ENCODE assay signal across 26 mouse cellular contexts in genomic region chr10:94174652-94175051, GRCm38 (mm10). TPM values are rescaled to one million over a fixed set of nuclear protein-coding genes. Genes with fewer than 3 reads are reported as not detected.
DNase-seq lines count a peak whose midpoint lies in the region; TF ChIP-seq lines count a peak whose summit lies in the region.
"Had no signal": no experiment of that assay in that cellular context is flagged by ENCODE, and none has a peak within 500 bp of the region (broad histone marks: within the 10 kb centered on the region; RNA-seq: fewer than 3 reads in every experiment).

No protein-coding gene starts in this region.

- TF ChIP-seq POLR2A in CH12.LX (IDR thresholded peaks at IDR 0.05; ENCODE audit: low read depth, low read length) = no peak

- H3K4me1 ChIP-seq in CH12.LX (ENCODE audit: control insufficient read depth in 1 of 2, insufficient read depth in 2 of 2) = peaks cover 5 to 9% of the 10 kb centered on the region in 2 experiments; a peak in 3 of 4 replicates
- no peaks in the 10 kb centered on the region for H3K4me1 ChIP-seq in embryonic facial prominence, embryonic 10.5 days
- H3K4me1 ChIP-seq: limb, embryonic 13.5 days; liver, embryonic 13.5 days; stomach, embryonic 15.5 days had no signal

- intact Hi-C loops in heart, postnatal 25 days (cut with DNase I) = no loop called here

- no peak overlapping the region for H3K4me2 ChIP-seq in CH12.LX (ENCODE audit: insufficient read depth, low read depth, poor library complexity, severe bottlenecking)
- H3K4me2 ChIP-seq: forebrain, embryonic 13.5 days; heart, embryonic 11.5 days; hindbrain, embryonic 13.5 days; limb, embryonic 13.5 days; liver, embryonic 13.5 days; neural tube, embryonic 15.5 days; stomach, embryonic 15.5 days had no signal

- no peak overlapping the region for H3K27ac ChIP-seq in CH12.LX (ENCODE audit: insufficient read depth, low read depth)
- H3K27ac ChIP-seq in embryonic facial prominence, embryonic 10.5 days (replicated peaks) = no peak overlapping the region
- H3K27ac ChIP-seq: forebrain, embryonic 13.5 days; hindbrain, embryonic 13.5 days; limb, embryonic 13.5 days; liver, embryonic 13.5 days; neural tube, embryonic 15.5 days; stomach, embryonic 15.5 days had no signal

- DNase-seq in heart, adult 11 months = peak; percentile 58
- no peak for DNase-seq in heart, postnatal 25 days (ENCODE audit: low spot score)
- DNase-seq in 3T3-L1 (ENCODE audit: low read depth, low spot score) = peak; percentile 82
- DNase-seq in CH12.LX (ENCODE audit: extremely low read depth) = peak; percentile 19
- DNase-seq in adrenal gland, postnatal 36 days = peak; percentile 17 to 46
- DNase-seq in spleen, adult 18-20 months = no peak
- DNase-seq in embryonic facial prominence, embryonic 10.5 days (ENCODE audit: low spot score) = no peak
- DNase-seq: cerebellum, adult 8-10 months; cerebellum, postnatal 25 days; gastrocnemius, postnatal 25 days; heart, adult 18-20 months; heart, postnatal 4 days; kidney, postnatal 25 days; liver, embryonic 13.5 days; lung, adult 18-20 months; lung, postnatal 4 days; midbrain, embryonic 14.5 days; retina, postnatal 1 day; right cerebral cortex, postnatal 14 days; thymus, postnatal 14 days had no signal

- in situ Hi-C loops in CH12.LX (cut with MboI; ENCODE audit: low pct_ligation_motif_present, low pct_unique_long_range_greater_than_20kb, low sequenced_read_pairs) = no loop called here

- peaks cover 34 to 60% of the 10 kb centered on the region in 2 experiments for H3K36me3 ChIP-seq in CH12.LX (replicated peaks in 1 of 2; ENCODE audit: control insufficient read depth in 1 of 2, insufficient read depth in 1 of 2, low read length in 1 of 2)
- peaks cover 79% of the 10 kb centered on the region for H3K36me3 ChIP-seq in embryonic facial prominence, embryonic 10.5 days (replicated peaks)

- no peak overlapping the region for H3K4me3 ChIP-seq in CH12.LX (replicated peaks in 1 of 3; ENCODE audit: low read depth in 2 of 3, low read length in 2 of 3, poor library complexity in 1 of 3)
- no peak overlapping the region for H3K4me3 ChIP-seq in embryonic facial prominence, embryonic 10.5 days
- H3K4me3 ChIP-seq: forebrain, embryonic 13.5 days; hindbrain, embryonic 13.5 days; limb, embryonic 13.5 days; liver, embryonic 13.5 days; neural tube, embryonic 15.5 days; stomach, embryonic 15.5 days had no signal

- dilution Hi-C loops in CH12.LX (cut with MboI; ENCODE audit: extremely low pct_ligation_motif_present, extremely low pct_unique_long_range_greater_than_20kb, low sequenced_read_pairs) = no loop called here

- no peaks in the 10 kb centered on the region for H3K79me2 ChIP-seq in CH12.LX (replicated peaks; ENCODE audit: control insufficient read depth, extremely low read depth, insufficient read depth, poor library complexity, severe bottlenecking)

- H3K9ac ChIP-seq in CH12.LX (ENCODE audit: insufficient read depth, low read depth) = no peak overlapping the region
- H3K9ac ChIP-seq: forebrain, embryonic 13.5 days; hindbrain, embryonic 13.5 days; limb, embryonic 13.5 days; liver, embryonic 13.5 days; neural tube, embryonic 15.5 days; stomach, embryonic 15.5 days had no signal

- TF ChIP-seq CTCF in CH12.LX (conservative IDR thresholded peaks at IDR 0.05 in 1 of 2, IDR thresholded peaks at IDR 0.05 in 1 of 2; ENCODE audit: low read depth in 2 of 2, low read length in 2 of 2) = no peak

- WGBS in embryonic facial prominence, embryonic 10.5 days = 87% methylated on average over 7 of the region's 7 CpGs

- no peak for TF ChIP-seq EP300 in CH12.LX (IDR thresholded peaks at IDR 0.05; ENCODE audit: low read length)

- no peaks in the 10 kb centered on the region for H3K27me3 ChIP-seq in CH12.LX (replicated peaks)
- no peaks in the 10 kb centered on the region for H3K27me3 ChIP-seq in embryonic facial prominence, embryonic 10.5 days (replicated peaks; ENCODE audit: low read depth, poor library complexity, severe bottlenecking)
- H3K27me3 ChIP-seq: forebrain, embryonic 13.5 days; limb, embryonic 13.5 days; liver, embryonic 13.5 days; neural tube, embryonic 15.5 days; stomach, embryonic 15.5 days had no signal

- H3K9me3 ChIP-seq in CH12.LX (replicated peaks; ENCODE audit: low read length) = peaks cover 4% of the 10 kb centered on the region
- peaks cover 4% of the 10 kb centered on the region; the same call in 1 of the 2 replicates for H3K9me3 ChIP-seq in embryonic facial prominence, embryonic 10.5 days
- H3K9me3 ChIP-seq: forebrain, embryonic 13.5 days; hindbrain, embryonic 13.5 days; liver, embryonic 13.5 days; neural tube, embryonic 15.5 days; stomach, embryonic 15.5 days had no signal

- TF ChIP-seq RAD21 in CH12.LX (IDR thresholded peaks at IDR 0.05; ENCODE audit: low read depth, low read length) = no peak

TF ChIP-seq in CH12.LX, 34 proteins besides CTCF, POLR2A, EP300 and RAD21:
- TF ChIP-seq JUND (conservative IDR thresholded peaks at IDR 0.05; ENCODE audit: low read depth, low read length) = no peak
- no peak for TF ChIP-seq MAX (IDR thresholded peaks at IDR 0.05; ENCODE audit: low read length)

RNA-seq across cellular contexts. Expression of gene Ndufa12, which starts 23.9 kb away (rescaled TPM):
- total RNA-seq in heart, postnatal 25 days (2021) = 100 to 1,000 TPM; 824 to 843 TPM
- total RNA-seq in CH12.LX (2012; rRNA removed) (340 and 390 TPM in 2 replicates), CH12.LX (2014; rRNA removed) (344 and 367 TPM in 2 replicates)
- polyA plus RNA-seq in CH12.LX (2012; ENCODE audit: insufficient read length, low read depth) = 215 and 231 TPM in 2 replicates
- total RNA-seq in adrenal gland, postnatal 36 days (2021) = 100 to 1,000 TPM; 329 to 348 TPM
- polyA plus RNA-seq in embryonic facial prominence, embryonic 10.5 days (2016; fragmentation: Nextera tagmentation; extraction: Ambion mirVana) = 539 and 546 TPM in 2 replicates

RNA-seq across cellular contexts. Expression of gene Nr2c1, which starts 26.8 kb away (rescaled TPM):
- 1 to 10 TPM; 7.1 to 7.6 TPM for total RNA-seq in heart, postnatal 25 days (2021)
- 3.6 and 3.9 TPM in 2 replicates for total RNA-seq in CH12.LX (2012; rRNA removed)
- 5.4 and 5.7 TPM in 2 replicates for total RNA-seq in CH12.LX (2014; rRNA removed)
- polyA plus RNA-seq in CH12.LX (2012; ENCODE audit: insufficient read length, low read depth) = 6.5 TPM in 2 replicates
- 10 to 100 TPM; 11.8 to 15.8 TPM for total RNA-seq in adrenal gland, postnatal 36 days (2021)
- polyA plus RNA-seq in embryonic facial prominence, embryonic 10.5 days (2016; fragmentation: Nextera tagmentation; extraction: Ambion mirVana) = 12.1 and 12.8 TPM in 2 replicates

Comparison
In these comparisons a context has a peak if more than half of its experiments do, and no peak if none do; other contexts are left out.
1. DNase-seq: peak in heart, adult 11 months (single experiment), 3T3-L1 (single experiment), CH12.LX (single experiment) and adrenal gland, postnatal 36 days (2 of 2); none in heart, postnatal 25 days (single experiment), spleen, adult 18-20 months (0 of 2) and embryonic facial prominence, embryonic 10.5 days (single experiment).